Mouse (Mus musculus) bone marrow, adult 2 months (tissue): Measurements from ENCODE around the gene Slx4ip.

ENCODE experiments used
- CTCF ChIP-seq: fragments of 200-500 bp; IDR thresholded peaks from 2 replicates; pipeline ENCODE4 v1.5.1; 2011; ENCODE audit warnings: low read length, control low read depth; ENCODE audit not compliant: control insufficient read depth, insufficient read depth
- POLR2A ChIP-seq: fragments of 200-500 bp; IDR thresholded peaks from 2 replicates; pipeline ENCODE4 v1.6.1; 2011; ENCODE audit warnings: low read depth, mild to moderate bottlenecking, control low read depth, low read length, borderline replicate concordance; ENCODE audit not compliant: control insufficient read depth

DNA sequence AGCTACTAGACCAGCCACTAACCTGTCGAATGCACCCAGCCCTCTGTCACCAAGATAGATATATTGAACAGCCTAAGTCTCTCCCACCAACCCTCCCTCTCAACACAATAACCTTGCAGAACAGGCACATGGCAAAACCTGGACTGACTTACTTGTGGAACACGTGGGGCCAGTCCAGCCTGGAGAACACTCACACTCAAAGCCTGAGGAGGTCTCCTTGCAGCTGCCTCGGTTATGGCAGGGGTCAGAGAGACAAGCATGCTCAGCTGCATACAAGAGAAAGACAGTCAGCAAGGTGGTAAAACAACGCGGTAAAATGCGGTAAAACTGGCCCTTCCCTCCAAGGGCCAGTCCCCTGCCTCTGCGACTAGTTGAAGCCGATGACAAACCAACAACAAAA, 203.3 kb downstream of the Slx4ip start:
- TF ChIP-seq POLR2A (no peak), CTCF (no peak)
